Mouse (Mus musculus): ENCODE results near the gene Qrfp.

The Qrfp gene

GRCm38 (mm10) chr2:31769631-31770111 lies 40.7 kb downstream of the Qrfp start:
- DNase-seq (ENCODE audit: low spot score), result no peak

- DNase-seq (ENCODE audit: low spot score), result no peak
Measured at GRCm38 (mm10) chr2:31769115-31769514, 41.3 kb downstream of the Qrfp start.

GRCm38 (mm10) chr2:31767815-31768214 lies 42.6 kb downstream of the Qrfp start:
- DNase-seq (ENCODE audit: low spot score), result no peak

GRCm38 (mm10) chr2:31767104-31767503 lies 43.3 kb downstream of the Qrfp start:
- no peak for DNase-seq (ENCODE audit: low spot score)

- DNase-seq (ENCODE audit: low spot score), result no peak
Measured at GRCm38 (mm10) chr2:31763271-31763670, 47.1 kb downstream of the Qrfp start.

GRCm38 (mm10) chr2:31762853-31763252 lies 47.5 kb downstream of the Qrfp start:
- no peak for DNase-seq (ENCODE audit: low spot score)

GRCm38 (mm10) chr2:31762155-31762554 lies 48.2 kb downstream of the Qrfp start:
- no peak for DNase-seq (ENCODE audit: low spot score)

- DNase-seq (ENCODE audit: low spot score), result no peak
Measured at GRCm38 (mm10) chr2:31761585-31761984, 48.8 kb downstream of the Qrfp start.

- DNase-seq (ENCODE audit: low spot score), result no peak
Measured at GRCm38 (mm10) chr2:31761115-31761531, 49.3 kb downstream of the Qrfp start.

GRCm38 (mm10) chr2:31760486-31760885 lies 49.9 kb downstream of the Qrfp start:
- DNase-seq (ENCODE audit: low spot score), result no peak

GRCm38 (mm10) chr2:31759751-31760460 lies 50.5 kb downstream of the Qrfp start:
- DNase-seq (ENCODE audit: low spot score), result no peak

GRCm38 (mm10) chr2:31758966-31759365 lies 51.4 kb downstream of the Qrfp start:
- no peak for DNase-seq (ENCODE audit: low spot score)

- DNase-seq (ENCODE audit: low spot score), result no peak
Measured at GRCm38 (mm10) chr2:31757472-31757871, 52.9 kb downstream of the Qrfp start.
